Mouse (Mus musculus): Measurements from ENCODE around the gene Metrnl. TPM values are rescaled to one million over a fixed set of nuclear protein-coding genes. Genes with fewer than 3 reads are reported as not detected.

Gene Metrnl
- polyA plus RNA-seq (2014; fragmentation: Nextera tagmentation; extraction: Ambion mirVana) = 24.7 and 29.4 TPM in 2 replicates

DNA sequence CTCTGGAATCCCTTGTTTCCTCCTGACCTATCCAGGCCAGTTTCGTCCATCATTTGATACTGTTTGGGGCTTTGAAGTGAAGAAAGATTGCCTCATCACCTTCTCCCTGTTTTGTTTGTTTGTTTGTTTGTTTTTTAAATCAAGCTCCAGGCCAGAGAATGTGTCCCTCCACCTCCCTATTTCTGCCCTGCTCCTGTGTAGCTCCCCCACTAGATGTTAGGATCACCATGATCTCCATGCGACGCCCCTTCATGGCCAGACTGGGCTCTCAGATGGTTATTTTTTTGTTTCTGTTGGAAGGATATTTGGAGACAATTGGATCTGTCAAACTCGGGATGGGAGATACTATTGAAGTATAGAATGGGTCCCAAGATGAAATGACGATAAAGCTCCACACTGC, at the start of gene Metrnl:
TSS of gene Metrnl (plus strand) at position 301 of the 400 bp plus-strand sequence.
- Histone ChIP-seq H3K9ac (ENCODE audit: low read length) (peak within 1 kb of the TSS; percentile 57), H3K9me3 (ENCODE audit: control insufficient read depth, low read length) (no peaks in the 10 kb centered on the region), H3K4me1 (replicated peaks; ENCODE audit: control insufficient read depth, insufficient read depth, low read length) (peaks cover 10% of the 10 kb centered on the region; the same call in 1 of the 2 replicates), H3K27ac (ENCODE audit: low read depth) (peak within 1 kb of the TSS; percentile 30; the same call in 1 of the 2 replicates), H3K4me3 (ENCODE audit: low read depth, low read length) (peak within 1 kb of the TSS; percentile 71), H3K36me3 (ENCODE audit: control insufficient read depth, insufficient read depth, low read length) (no peaks in the 10 kb centered on the region), H3K4me2 (ENCODE audit: low read length) (peak within 1 kb of the TSS; percentile 88), H3K27me3 (replicated peaks; ENCODE audit: control insufficient read depth, insufficient read depth, low read length) (peaks cover 5% of the 10 kb centered on the region; the same call in 1 of the 2 replicates)
- ATAC-seq (replicated peaks; ENCODE audit: low FRiP score, low TSS enrichment, low read depth) (no peak), DNase-seq (ENCODE audit: low spot score) (no peak)
- 85% methylated on average over 5 of the region's 5 CpGs for WGBS

GRCm38 (mm10) chr11:121651556-121651955, 49.8 kb upstream of the Metrnl start:
- Histone ChIP-seq H3K27ac (ENCODE audit: low read depth) (no peak overlapping the region), H3K9me3 (ENCODE audit: control insufficient read depth, low read length) (no peaks in the 10 kb centered on the region), H3K36me3 (ENCODE audit: control insufficient read depth, insufficient read depth, low read length) (peaks cover 11% of the 10 kb centered on the region; the same call in 1 of the 2 replicates), H3K4me2 (ENCODE audit: low read length) (no peak overlapping the region), H3K27me3 (replicated peaks; ENCODE audit: control insufficient read depth, insufficient read depth, low read length) (no peaks in the 10 kb centered on the region), H3K9ac (ENCODE audit: low read length) (no peak overlapping the region), H3K4me3 (ENCODE audit: low read depth, low read length) (no peak overlapping the region), H3K4me1 (replicated peaks; ENCODE audit: control insufficient read depth, insufficient read depth, low read length) (no peaks in the 10 kb centered on the region)
- DNase-seq (ENCODE audit: low spot score) = no peak
- no peak for ATAC-seq (replicated peaks; ENCODE audit: low FRiP score, low TSS enrichment, low read depth)
- 96% methylated on average over 9 of the region's 9 CpGs for WGBS

DNA sequence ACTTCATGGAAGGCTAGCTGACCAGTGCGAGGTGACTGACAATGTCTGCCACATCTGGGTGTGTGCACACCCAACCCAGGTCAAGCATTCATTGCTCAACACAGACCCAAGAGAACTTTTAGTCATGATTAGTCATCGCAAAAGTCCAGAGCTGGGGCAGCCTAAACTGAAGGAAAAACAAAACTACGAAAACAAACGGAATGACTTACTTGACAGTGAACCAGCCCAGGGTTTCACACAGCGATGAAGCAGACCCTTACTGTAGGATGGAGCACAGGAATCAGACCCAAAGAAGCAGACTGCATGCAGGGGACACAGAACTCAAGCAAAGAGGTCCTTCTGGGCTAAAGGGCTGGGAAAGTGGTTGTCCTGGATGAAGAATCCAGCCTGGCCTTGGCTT, 49.4 kb upstream of the Metrnl start:
- Histone ChIP-seq H3K9ac (ENCODE audit: low read length) (no peak overlapping the region), H3K27ac (ENCODE audit: low read depth) (no peak overlapping the region), H3K4me1 (replicated peaks; ENCODE audit: control insufficient read depth, insufficient read depth, low read length) (no peaks in the 10 kb centered on the region), H3K4me3 (ENCODE audit: low read depth, low read length) (no peak overlapping the region), H3K9me3 (ENCODE audit: control insufficient read depth, low read length) (no peaks in the 10 kb centered on the region), H3K4me2 (ENCODE audit: low read length) (no peak overlapping the region), H3K36me3 (ENCODE audit: control insufficient read depth, insufficient read depth, low read length) (peaks cover 11% of the 10 kb centered on the region; the same call in 1 of the 2 replicates), H3K27me3 (replicated peaks; ENCODE audit: control insufficient read depth, insufficient read depth, low read length) (no peaks in the 10 kb centered on the region)
- WGBS = 87% methylated on average over 5 of the region's 5 CpGs
- DNase-seq (ENCODE audit: low spot score) (no peak), ATAC-seq (replicated peaks; ENCODE audit: low FRiP score, low TSS enrichment, low read depth) (no peak)

- Histone ChIP-seq H3K9me3 (ENCODE audit: control insufficient read depth, low read length) (no peaks in the 10 kb centered on the region), H3K27ac (ENCODE audit: low read depth) (no peak overlapping the region), H3K4me3 (ENCODE audit: low read depth, low read length) (no peak overlapping the region), H3K4me1 (replicated peaks; ENCODE audit: control insufficient read depth, insufficient read depth, low read length) (no peaks in the 10 kb centered on the region), H3K36me3 (ENCODE audit: control insufficient read depth, insufficient read depth, low read length) (peaks cover 11% of the 10 kb centered on the region; the same call in 1 of the 2 replicates), H3K27me3 (replicated peaks; ENCODE audit: control insufficient read depth, insufficient read depth, low read length) (no peaks in the 10 kb centered on the region), H3K4me2 (ENCODE audit: low read length) (no peak overlapping the region), H3K9ac (ENCODE audit: low read length) (no peak overlapping the region)
- no peak for ATAC-seq (replicated peaks; ENCODE audit: low FRiP score, low TSS enrichment, low read depth)
- DNase-seq (ENCODE audit: low spot score) = peak; percentile 79
- 57% methylated on average over 10 of the region's 10 CpGs for WGBS
Observed at GRCm38 (mm10) chr11:121652547-121653305, 48.6 kb upstream of the Metrnl start.

- Histone ChIP-seq H3K36me3 (ENCODE audit: control insufficient read depth, insufficient read depth, low read length) (peaks cover 11% of the 10 kb centered on the region; the same call in 1 of the 2 replicates), H3K4me2 (ENCODE audit: low read length) (no peak overlapping the region), H3K27me3 (replicated peaks; ENCODE audit: control insufficient read depth, insufficient read depth, low read length) (no peaks in the 10 kb centered on the region), H3K9ac (ENCODE audit: low read length) (no peak overlapping the region), H3K27ac (ENCODE audit: low read depth) (no peak overlapping the region), H3K4me1 (replicated peaks; ENCODE audit: control insufficient read depth, insufficient read depth, low read length) (no peaks in the 10 kb centered on the region), H3K4me3 (ENCODE audit: low read depth, low read length) (no peak overlapping the region), H3K9me3 (ENCODE audit: control insufficient read depth, low read length) (no peaks in the 10 kb centered on the region)
- DNase-seq (ENCODE audit: low spot score) (no peak), ATAC-seq (replicated peaks; ENCODE audit: low FRiP score, low TSS enrichment, low read depth) (no peak)
- WGBS = 82% methylated on average over 4 of the region's 4 CpGs
Observed at GRCm38 (mm10) chr11:121653631-121654030, 47.7 kb upstream of the Metrnl start.

GRCm38 (mm10) chr11:121654406-121654945, 46.9 kb upstream of the Metrnl start:
- Histone ChIP-seq H3K4me2 (ENCODE audit: low read length) (no peak overlapping the region), H3K27ac (ENCODE audit: low read depth) (0 out of 2 replicates have a peak overlapping the region, but pooled peaks have one; percentile 27), H3K9ac (ENCODE audit: low read length) (no peak overlapping the region), H3K4me1 (replicated peaks; ENCODE audit: control insufficient read depth, insufficient read depth, low read length) (no peaks in the 10 kb centered on the region), H3K36me3 (ENCODE audit: control insufficient read depth, insufficient read depth, low read length) (peaks cover 8% of the 10 kb centered on the region; the same call in 1 of the 2 replicates), H3K9me3 (ENCODE audit: control insufficient read depth, low read length) (no peaks in the 10 kb centered on the region), H3K27me3 (replicated peaks; ENCODE audit: control insufficient read depth, insufficient read depth, low read length) (no peaks in the 10 kb centered on the region), H3K4me3 (ENCODE audit: low read depth, low read length) (no peak overlapping the region)
- ATAC-seq (replicated peaks; ENCODE audit: low FRiP score, low TSS enrichment, low read depth) (no peak), DNase-seq (ENCODE audit: low spot score) (no peak)
- 57% methylated on average over 9 of the region's 9 CpGs for WGBS

- H3K4me1 ChIP-seq (replicated peaks; ENCODE audit: control insufficient read depth, insufficient read depth, low read length) = no peaks in the 10 kb centered on the region
- ATAC-seq (replicated peaks; ENCODE audit: low FRiP score, low TSS enrichment, low read depth) = no peak
- no peak overlapping the region for H3K9ac ChIP-seq (ENCODE audit: low read length)
- no peak overlapping the region for H3K4me2 ChIP-seq (ENCODE audit: low read length)
- H3K27ac ChIP-seq (ENCODE audit: low read depth) = no peak overlapping the region; the same call in 1 of the 2 replicates
- 75% methylated on average over 6 of the region's 6 CpGs for WGBS
- H3K4me3 ChIP-seq (ENCODE audit: low read depth, low read length) = no peak overlapping the region
- no peaks in the 10 kb centered on the region for H3K9me3 ChIP-seq (ENCODE audit: control insufficient read depth, low read length)
- peaks cover 4% of the 10 kb centered on the region; the same call in 1 of the 2 replicates for H3K36me3 ChIP-seq (ENCODE audit: control insufficient read depth, insufficient read depth, low read length)
- DNase-seq (ENCODE audit: low spot score) = no peak
- H3K27me3 ChIP-seq (replicated peaks; ENCODE audit: control insufficient read depth, insufficient read depth, low read length) = no peaks in the 10 kb centered on the region
Observed at GRCm38 (mm10) chr11:121655166-121655806, 46.1 kb upstream of the Metrnl start.

DNA sequence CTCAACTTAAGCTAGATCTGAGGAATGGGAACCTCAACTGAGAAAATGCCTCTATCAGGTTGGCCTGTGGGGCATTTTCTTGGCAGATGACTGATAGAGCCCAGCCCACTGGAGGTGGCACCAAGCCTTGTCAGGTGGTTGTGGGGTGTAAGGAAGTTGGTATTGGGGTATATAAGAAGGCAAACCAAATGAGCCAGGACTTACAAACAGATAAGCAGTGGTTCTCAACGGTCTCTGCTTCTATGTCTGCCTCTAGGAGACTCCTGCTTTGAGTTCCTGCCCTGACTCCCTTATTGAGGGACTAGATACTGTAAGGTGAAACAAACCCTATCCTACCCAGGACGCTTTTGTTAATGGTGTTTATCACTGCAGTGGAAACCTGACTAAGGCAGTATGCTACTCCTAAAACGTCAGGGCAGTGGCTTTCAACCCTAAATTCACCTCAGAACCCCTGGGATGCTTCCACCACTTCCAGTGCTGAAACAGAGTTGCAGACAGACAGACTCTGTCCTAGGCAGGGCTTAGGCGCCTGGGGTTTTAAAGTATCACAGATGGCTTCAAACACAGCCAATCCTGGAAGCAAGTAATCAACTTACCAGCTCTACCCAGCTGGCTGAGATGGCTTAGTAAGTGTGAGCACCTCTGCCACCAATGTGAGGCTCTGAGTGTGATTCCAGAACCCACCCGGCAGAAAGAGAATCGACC, 45.4 kb upstream of the Metrnl start:
- no peaks in the 10 kb centered on the region for H3K4me1 ChIP-seq (replicated peaks; ENCODE audit: control insufficient read depth, insufficient read depth, low read length)
- 81% methylated on average over 6 of the region's 6 CpGs for WGBS
- H3K9me3 ChIP-seq (ENCODE audit: control insufficient read depth, low read length) = no peaks in the 10 kb centered on the region
- H3K4me3 ChIP-seq (ENCODE audit: low read depth, low read length) = no peak overlapping the region
- H3K9ac ChIP-seq (ENCODE audit: low read length) = no peak overlapping the region
- ATAC-seq (replicated peaks; ENCODE audit: low FRiP score, low TSS enrichment, low read depth) = no peak
- H3K27ac ChIP-seq (ENCODE audit: low read depth) = no peak overlapping the region; the same call in 1 of the 2 replicates
- no peak for DNase-seq (ENCODE audit: low spot score)
- H3K27me3 ChIP-seq (replicated peaks; ENCODE audit: control insufficient read depth, insufficient read depth, low read length) = no peaks in the 10 kb centered on the region
- H3K4me2 ChIP-seq (ENCODE audit: low read length) = no peak overlapping the region
- no peaks in the 10 kb centered on the region for H3K36me3 ChIP-seq (ENCODE audit: control insufficient read depth, insufficient read depth, low read length)

Measured in intestine, embryonic 14.5 days (tissue).